Mouse (Mus musculus) heart, embryonic 12.5 days (tissue): ENCODE results near the gene Megf8. TPM values are rescaled to one million over a fixed set of nuclear protein-coding genes. Genes with fewer than 3 reads are reported as not detected.

ENCODE experiments used
- ATAC-seq: fragments of 200-750 bp; cut with Nextera tagmentation; 2 replicates; pipeline ENCODE4 v1.8.0; 2017; ENCODE audit warnings: moderate TSS enrichment, moderate library complexity; ENCODE audit not compliant: insufficient number of reproducible peaks, low FRiP score
- H3K27ac ChIP-seq: fragments of 300-500 bp; sonication (generic); 2 replicates; pipeline ENCODE4 v1.5.1; 2016; ENCODE audit warnings: mild to moderate bottlenecking, moderate library complexity; ENCODE audit not compliant: poor library complexity, severe bottlenecking
- H3K27me3 ChIP-seq: fragments of 300-500 bp; sonication (generic); replicated peaks from 2 replicates; pipeline ENCODE4 v1.6.1; 2016; ENCODE audit warnings: mild to moderate bottlenecking, moderate library complexity
- H3K36me3 ChIP-seq: fragments of 300-500 bp; sonication (generic); 2 replicates; pipeline ENCODE4 v1.6.1; 2016; ENCODE audit warnings: mild to moderate bottlenecking, moderate library complexity
- H3K4me1 ChIP-seq: fragments of 300-500 bp; sonication (generic); replicated peaks from 2 replicates; pipeline ENCODE4 v1.6.1; 2016; ENCODE audit warnings: mild to moderate bottlenecking
- H3K4me2 ChIP-seq: fragments of 300-500 bp; sonication (generic); 2 replicates; pipeline ENCODE4 v1.6.1; 2016; ENCODE audit warnings: mild to moderate bottlenecking, moderate library complexity
- H3K4me3 ChIP-seq: fragments of 300-500 bp; sonication (generic); 2 replicates; pipeline ENCODE4 v1.5.1; 2016; ENCODE audit warnings: mild to moderate bottlenecking
- H3K9ac ChIP-seq: fragments of 300-500 bp; sonication (generic); 2 replicates; pipeline ENCODE4 v1.6.1; 2016; ENCODE audit warnings: mild to moderate bottlenecking, moderate library complexity
- H3K9me3 ChIP-seq: fragments of 300-500 bp; sonication (generic); replicated peaks from 2 replicates; pipeline ENCODE4 v1.6.1; 2016; ENCODE audit warnings: mild to moderate bottlenecking, moderate library complexity
- WGBS: fragments of 180-500 bp; shearing (Covaris S2); methylation state at CpG from one replicate; pipeline ENCODE4 v1.1.7; 2016; 5-methylcytosine and 5-hydroxymethylcytosine counted together
- polyA plus RNA-seq: library from polyadenylated mRNA; unstranded; fragments of >200 nt; fragmentation: Nextera tagmentation; extraction: Ambion mirVana; gene quantifications from 2 replicates; pipeline ENCODE4 v1.2.1, GENCODE M21; 2016

Gene Megf8
- polyA plus RNA-seq, 1 experiment from 2014 or later = 10.3 TPM

GRCm38 (mm10) chr7:25281166-25281733, 35.7 kb upstream of the Megf8 start:
- peaks cover 62% of the 10 kb centered on the region for H3K4me1 ChIP-seq
- 21% methylated on average over 12 of the region's 12 CpGs for WGBS
- peak overlapping the region; percentile 100 for H3K27ac ChIP-seq
- H3K9ac ChIP-seq = peak overlapping the region; percentile 85
- no peaks in the 10 kb centered on the region for H3K9me3 ChIP-seq
- H3K4me2 ChIP-seq = peak overlapping the region; percentile 86
- peak overlapping the region; percentile 91 for H3K4me3 ChIP-seq
- H3K36me3 ChIP-seq = peaks cover 16% of the 10 kb centered on the region
- ATAC-seq = peak; percentile 1
- no peaks in the 10 kb centered on the region for H3K27me3 ChIP-seq

GRCm38 (mm10) chr7:25281734-25282601, 35.0 kb upstream of the Megf8 start:
- Histone ChIP-seq H3K4me3 (peak overlapping the region; percentile 91), H3K9me3 (no peaks in the 10 kb centered on the region), H3K9ac (peak overlapping the region; percentile 96), H3K4me1 (peaks cover 56% of the 10 kb centered on the region), H3K4me2 (peak overlapping the region; percentile 86), H3K36me3 (peaks cover 23% of the 10 kb centered on the region), H3K27me3 (no peaks in the 10 kb centered on the region), H3K27ac (peak overlapping the region; percentile 100)
- ATAC-seq = peak; percentile 87
- WGBS = 1% methylated on average over 74 of the region's 108 CpGs

GRCm38 (mm10) chr7:25282731-25283211, 34.2 kb upstream of the Megf8 start:
- no peaks in the 10 kb centered on the region for H3K27me3 ChIP-seq
- peak overlapping the region; percentile 91 for H3K4me3 ChIP-seq
- peak overlapping the region; percentile 86 for H3K4me2 ChIP-seq
- peaks cover 48% of the 10 kb centered on the region for H3K4me1 ChIP-seq
- H3K9ac ChIP-seq = peak overlapping the region; percentile 96
- ATAC-seq = no peak
- WGBS = under 1% methylated on average over 34 of the region's 36 CpGs
- peaks cover 31% of the 10 kb centered on the region for H3K36me3 ChIP-seq
- H3K27ac ChIP-seq = peak overlapping the region; percentile 100
- no peaks in the 10 kb centered on the region for H3K9me3 ChIP-seq

- peak overlapping the region; percentile 86 for H3K4me2 ChIP-seq
- no peaks in the 10 kb centered on the region for H3K9me3 ChIP-seq
- H3K4me3 ChIP-seq = peak overlapping the region; percentile 91
- peaks cover 40% of the 10 kb centered on the region for H3K36me3 ChIP-seq
- peak overlapping the region; percentile 96 for H3K9ac ChIP-seq
- no peaks in the 10 kb centered on the region for H3K27me3 ChIP-seq
- peaks cover 45% of the 10 kb centered on the region for H3K4me1 ChIP-seq
- peak overlapping the region; percentile 100 for H3K27ac ChIP-seq
- 16% methylated on average over 5 of the region's 5 CpGs for WGBS
- ATAC-seq = no peak
Observed at GRCm38 (mm10) chr7:25283637-25284036, 33.3 kb upstream of the Megf8 start.

GRCm38 (mm10) chr7:25284171-25284570, 32.8 kb upstream of the Megf8 start:
- ATAC-seq = no peak
- peak overlapping the region; percentile 86 for H3K4me2 ChIP-seq
- H3K4me1 ChIP-seq = peaks cover 45% of the 10 kb centered on the region
- H3K9me3 ChIP-seq = no peaks in the 10 kb centered on the region
- peak overlapping the region; percentile 96 for H3K9ac ChIP-seq
- peaks cover 45% of the 10 kb centered on the region for H3K36me3 ChIP-seq
- 61% methylated on average over 2 of the region's 2 CpGs for WGBS
- H3K27me3 ChIP-seq = no peaks in the 10 kb centered on the region
- H3K4me3 ChIP-seq = peak overlapping the region; percentile 91
- H3K27ac ChIP-seq = peak overlapping the region; percentile 100

- no peak overlapping the region for H3K4me3 ChIP-seq
- peak overlapping the region; percentile 96 for H3K9ac ChIP-seq
- ATAC-seq = no peak
- H3K27ac ChIP-seq = no peak overlapping the region
- peaks cover 51% of the 10 kb centered on the region for H3K36me3 ChIP-seq
- H3K4me2 ChIP-seq = peak overlapping the region; percentile 86
- WGBS = 63% methylated on average over 5 of the region's 5 CpGs
- H3K27me3 ChIP-seq = no peaks in the 10 kb centered on the region
- H3K9me3 ChIP-seq = peaks cover under 1% of the 10 kb centered on the region; the same call in 1 of the 2 replicates
- H3K4me1 ChIP-seq = peaks cover 41% of the 10 kb centered on the region
Observed at GRCm38 (mm10) chr7:25284766-25285165, 32.2 kb upstream of the Megf8 start.

GRCm38 (mm10) chr7:25285511-25286238, 31.3 kb upstream of the Megf8 start:
- Histone ChIP-seq H3K27me3 (no peaks in the 10 kb centered on the region), H3K9me3 (peaks cover 3% of the 10 kb centered on the region; the same call in 1 of the 2 replicates), H3K9ac (no peak overlapping the region), H3K4me3 (no peak overlapping the region), H3K27ac (no peak overlapping the region), H3K4me2 (no peak overlapping the region), H3K4me1 (peaks cover 35% of the 10 kb centered on the region), H3K36me3 (peaks cover 60% of the 10 kb centered on the region)
- no peak for ATAC-seq
- WGBS = 91% methylated on average over 20 of the region's 20 CpGs

- H3K27me3 ChIP-seq = no peaks in the 10 kb centered on the region
- no peak for ATAC-seq
- no peak overlapping the region for H3K9ac ChIP-seq
- 85% methylated on average over 8 of the region's 8 CpGs for WGBS
- no peak overlapping the region for H3K4me3 ChIP-seq
- no peak overlapping the region for H3K27ac ChIP-seq
- H3K4me1 ChIP-seq = peaks cover 32% of the 10 kb centered on the region
- no peak overlapping the region for H3K4me2 ChIP-seq
- H3K9me3 ChIP-seq = peaks cover 3% of the 10 kb centered on the region; the same call in 1 of the 2 replicates
- peaks cover 74% of the 10 kb centered on the region for H3K36me3 ChIP-seq
Observed at GRCm38 (mm10) chr7:25286989-25287388, 30.0 kb upstream of the Megf8 start.

GRCm38 (mm10) chr7:25288011-25288410, 29.0 kb upstream of the Megf8 start:
- no peak overlapping the region for H3K4me2 ChIP-seq
- H3K27me3 ChIP-seq = no peaks in the 10 kb centered on the region
- 94% methylated on average over 12 of the region's 12 CpGs for WGBS
- H3K4me3 ChIP-seq = no peak overlapping the region
- no peak overlapping the region for H3K27ac ChIP-seq
- no peak overlapping the region for H3K9ac ChIP-seq
- no peak for ATAC-seq
- peaks cover 84% of the 10 kb centered on the region for H3K36me3 ChIP-seq
- peaks cover 3% of the 10 kb centered on the region; the same call in 1 of the 2 replicates for H3K9me3 ChIP-seq
- peaks cover 37% of the 10 kb centered on the region for H3K4me1 ChIP-seq

- no peak overlapping the region for H3K9ac ChIP-seq
- no peak overlapping the region for H3K27ac ChIP-seq
- H3K36me3 ChIP-seq = peaks cover 91% of the 10 kb centered on the region
- ATAC-seq = no peak
- H3K4me3 ChIP-seq = no peak overlapping the region
- H3K9me3 ChIP-seq = peaks cover 3% of the 10 kb centered on the region; the same call in 1 of the 2 replicates
- H3K4me2 ChIP-seq = no peak overlapping the region
- 88% methylated on average over 3 of the region's 3 CpGs for WGBS
- H3K4me1 ChIP-seq = peaks cover 37% of the 10 kb centered on the region
- no peaks in the 10 kb centered on the region for H3K27me3 ChIP-seq
Observed at GRCm38 (mm10) chr7:25288721-25289120, 28.2 kb upstream of the Megf8 start.

- Histone ChIP-seq H3K36me3 (peaks cover 100% of the 10 kb centered on the region), H3K4me2 (no peak overlapping the region), H3K9me3 (peaks cover 3% of the 10 kb centered on the region; the same call in 1 of the 2 replicates), H3K4me3 (no peak overlapping the region), H3K27me3 (no peaks in the 10 kb centered on the region), H3K4me1 (peaks cover 29% of the 10 kb centered on the region), H3K9ac (no peak overlapping the region), H3K27ac (no peak overlapping the region)
- 96% methylated on average over 3 of the region's 3 CpGs for WGBS
- no peak for ATAC-seq
Observed at GRCm38 (mm10) chr7:25289925-25290324, 27.0 kb upstream of the Megf8 start.
